Mouse (Mus musculus) telencephalon, adult 2 months (tissue): Measurements from ENCODE around the gene Ank.
A peak's percentile ranks its signal among the peaks of the same experiment; 100 is the strongest.

Source experiments
- DNase-seq: peaks from one replicate; pipeline ENCODE4 v3.0.0-alpha.2; 2011; ENCODE audit warnings: low read depth, low spot score

The Ank gene

DNA sequence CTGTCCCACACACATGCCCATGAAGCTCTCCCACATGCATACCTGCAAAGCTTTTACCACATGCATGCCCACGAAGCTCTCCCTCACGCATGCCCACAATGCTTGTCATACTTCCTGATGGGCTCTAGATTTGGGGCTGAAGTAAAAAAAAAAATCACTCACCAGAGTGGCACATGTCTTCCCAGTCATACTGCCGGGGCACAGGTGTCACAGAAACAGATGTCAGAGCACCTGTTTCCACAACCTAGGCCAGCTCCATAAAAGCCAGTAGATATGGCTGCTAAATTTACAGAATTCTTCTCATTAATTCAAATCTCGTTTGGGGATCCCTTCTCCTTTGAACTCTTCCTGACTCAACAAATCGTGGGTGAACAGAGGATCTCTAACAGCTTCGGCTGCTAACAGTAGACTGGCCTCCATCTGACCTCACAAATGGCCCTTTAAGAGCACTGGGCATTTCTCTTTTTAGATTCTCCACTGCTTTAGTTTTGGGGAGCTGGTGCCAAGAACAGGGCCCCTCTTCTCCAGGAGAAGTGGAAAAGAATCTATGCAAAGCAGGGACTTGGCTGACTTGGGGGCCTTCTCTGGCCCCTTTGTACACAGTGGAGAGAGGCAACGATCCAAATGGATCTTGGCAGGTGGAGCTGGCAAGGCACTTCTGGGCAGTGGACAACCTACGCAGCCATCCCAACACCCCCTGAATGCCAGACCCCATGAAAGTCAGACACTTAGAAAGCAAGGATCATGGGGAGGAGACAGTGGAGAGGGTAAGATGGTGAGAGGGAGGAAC is 108.7 kb downstream of the Ank start:
- no peak for DNase-seq

DNA sequence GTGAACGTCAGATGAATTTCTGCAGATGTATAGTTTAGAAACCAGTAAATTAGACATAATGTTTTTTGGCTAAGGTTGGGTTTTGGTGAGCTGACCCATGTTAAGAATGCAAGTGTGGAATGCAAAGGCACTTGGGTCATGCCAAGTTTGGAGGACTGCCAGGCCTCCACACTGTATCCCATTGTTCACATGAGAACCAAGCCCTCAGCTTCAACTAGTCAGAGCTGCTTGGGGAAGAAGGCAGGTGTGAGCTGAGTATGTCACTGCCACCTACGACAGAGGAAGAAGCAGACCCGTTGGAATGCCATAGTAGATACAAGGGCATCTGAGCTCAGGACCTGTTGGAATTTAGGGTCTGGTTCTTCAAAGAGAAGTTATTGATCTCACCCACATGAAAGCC is 109.5 kb downstream of the Ank start:
- no peak for DNase-seq

DNA sequence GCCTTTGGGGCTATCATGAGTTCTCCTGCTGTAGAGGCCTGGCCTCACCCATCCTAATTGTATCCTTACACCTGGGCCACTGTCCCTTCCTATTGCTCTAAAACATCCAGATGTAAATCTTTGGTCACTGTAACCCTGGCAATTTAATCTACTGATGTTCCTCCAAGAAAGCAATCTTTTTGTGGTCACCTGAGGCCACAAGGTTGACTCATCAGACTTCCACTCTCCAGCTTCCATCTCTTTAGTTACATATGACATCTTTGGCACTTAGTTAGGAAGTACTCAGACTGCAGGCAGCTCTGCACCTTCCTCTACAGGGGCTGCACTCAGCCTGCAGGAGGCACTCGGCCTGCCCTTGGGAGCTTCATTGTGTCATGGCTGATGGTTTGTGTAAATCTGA is 110.4 kb downstream of the Ank start:
- DNase-seq, result no peak

DNA sequence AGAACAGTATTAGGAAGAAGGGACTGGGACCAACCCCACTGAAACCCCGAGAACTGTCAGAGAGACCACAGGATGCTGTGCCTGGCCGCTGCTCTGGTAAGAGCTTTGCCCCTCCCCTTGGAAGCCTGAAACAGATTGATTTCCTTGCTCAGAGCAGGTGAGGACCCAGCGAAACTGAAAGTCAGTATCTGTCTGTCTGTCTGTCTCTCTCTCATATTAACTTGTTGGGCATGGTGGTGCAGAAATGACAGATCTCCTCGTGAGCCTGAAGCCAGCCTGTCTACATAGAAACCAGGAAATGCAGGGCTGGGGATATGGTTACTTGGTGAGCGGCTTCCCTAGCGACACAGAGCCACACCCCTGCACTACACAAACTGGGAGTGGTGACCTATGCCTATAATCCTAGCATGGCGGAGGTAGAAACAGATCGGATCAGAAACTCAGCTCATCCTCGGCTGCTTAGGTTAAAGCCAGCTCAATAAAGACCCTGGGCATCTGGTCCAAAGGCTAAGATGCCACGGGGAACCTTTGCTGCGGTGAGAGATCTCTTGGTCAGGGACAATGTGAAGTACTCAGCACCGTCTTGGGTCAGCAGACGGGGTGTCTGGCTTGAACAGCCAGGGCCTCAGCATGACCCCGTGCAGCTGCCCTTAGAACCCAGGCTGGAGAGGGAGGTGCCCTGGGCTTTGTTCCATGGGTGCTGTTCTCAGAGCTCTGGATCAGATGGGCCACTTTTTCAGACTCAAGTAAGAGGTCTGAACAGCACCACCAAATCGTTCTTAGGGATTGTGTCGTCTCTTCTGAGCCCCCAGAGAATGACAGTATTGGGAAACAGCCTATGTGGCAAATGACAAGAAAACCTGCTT is 111.7 kb downstream of the Ank start:
- DNase-seq, result no peak

DNA sequence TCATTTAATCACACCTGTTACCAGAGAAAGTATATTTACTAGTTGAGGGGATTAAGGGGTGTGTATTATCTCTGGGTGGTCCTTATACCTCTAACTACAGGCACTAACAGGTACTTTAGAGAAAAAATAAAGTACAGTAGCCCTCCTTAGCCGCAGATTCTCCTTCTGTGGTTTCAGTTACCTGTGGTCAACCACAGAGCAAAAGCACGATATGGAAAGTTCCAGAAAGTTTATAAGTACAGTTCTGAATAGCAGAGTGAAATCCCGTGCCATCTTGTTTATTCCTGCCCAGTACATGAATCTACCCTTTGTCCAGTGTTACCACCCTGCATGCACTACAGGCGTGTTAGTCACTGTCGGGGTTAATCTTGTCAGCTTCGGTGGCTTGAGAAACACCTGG is 112.4 kb downstream of the Ank start:
- no peak for DNase-seq

DNA sequence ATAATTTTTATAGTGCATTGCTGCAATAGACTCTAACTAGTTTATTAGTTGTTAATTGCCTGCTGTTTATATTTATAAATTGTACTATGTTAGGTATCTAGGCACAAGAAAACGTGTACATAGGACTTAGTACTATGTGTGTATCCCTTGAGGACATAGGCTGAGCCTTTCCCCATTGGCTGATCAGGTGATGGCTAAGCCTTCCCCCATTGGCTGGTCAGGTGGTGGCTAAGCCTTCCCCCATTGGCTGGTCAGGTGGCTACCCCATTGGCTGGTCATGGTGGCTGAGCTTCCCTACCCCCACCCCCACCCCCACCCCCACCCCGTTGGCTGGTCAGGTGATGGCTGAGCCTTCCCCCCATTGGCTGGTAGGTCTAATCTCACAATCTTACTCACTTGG is 113.4 kb downstream of the Ank start:
- no peak for DNase-seq

DNA sequence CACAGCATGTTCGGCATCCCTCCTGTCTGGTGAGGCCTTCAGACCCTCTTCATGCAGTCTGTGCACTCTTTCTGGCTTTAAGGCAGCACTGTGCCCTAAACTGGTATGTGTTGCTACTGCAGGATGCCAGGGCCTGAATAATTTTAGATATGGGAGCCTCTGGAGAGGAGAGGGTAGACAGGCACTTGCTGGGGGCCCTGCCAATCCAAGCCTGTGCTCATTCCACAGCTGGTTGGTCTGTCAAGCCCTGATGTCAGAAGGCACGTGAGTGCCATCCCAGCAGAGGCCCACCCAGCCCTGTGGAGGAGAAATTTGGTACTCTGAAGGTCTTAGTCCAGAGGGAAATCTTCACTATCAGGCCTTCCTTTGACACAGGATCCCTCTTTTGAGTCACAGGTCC is 114.3 kb downstream of the Ank start:
- DNase-seq, result no peak

DNA sequence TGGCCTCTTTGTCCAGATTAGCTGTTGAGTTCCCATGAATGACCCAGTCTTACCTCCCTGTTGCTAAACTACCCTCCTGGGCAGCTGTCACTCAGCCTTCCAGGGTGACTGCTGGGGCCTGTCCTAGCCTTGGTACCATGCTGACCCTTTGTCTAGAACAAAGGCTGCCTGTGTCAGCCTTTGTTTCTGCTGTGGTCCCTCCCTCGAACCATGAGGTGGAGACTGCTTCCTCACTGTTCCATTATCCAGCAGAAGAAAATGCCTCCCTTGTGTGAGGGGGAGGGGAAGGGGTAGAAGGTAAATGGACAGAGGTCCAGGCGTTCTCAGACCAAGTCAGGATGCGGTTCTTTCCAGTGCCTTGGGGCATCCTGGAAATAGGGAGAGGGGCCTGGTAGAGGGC is 115.2 kb downstream of the Ank start:
- DNase-seq, result peak; percentile 71

DNA sequence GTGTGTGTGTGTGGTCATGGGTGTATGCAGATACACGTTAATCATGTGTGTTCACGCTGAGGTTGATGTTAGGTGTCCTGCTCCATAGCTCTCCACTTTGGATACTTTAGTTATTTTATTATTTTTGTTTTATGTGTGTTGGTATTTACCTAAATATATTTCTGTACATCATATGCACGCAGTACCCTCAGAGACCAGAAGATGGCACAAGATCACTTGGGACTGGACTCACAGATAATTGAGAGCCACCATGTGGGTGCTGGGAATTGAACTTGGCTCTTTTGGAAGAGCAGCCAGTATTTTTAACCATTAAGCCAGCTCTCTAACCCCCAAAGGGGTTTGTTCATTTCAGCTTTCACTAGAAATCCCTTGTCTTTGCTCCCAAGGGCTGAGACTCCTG is 116.0 kb downstream of the Ank start:
- DNase-seq, result no peak

DNA sequence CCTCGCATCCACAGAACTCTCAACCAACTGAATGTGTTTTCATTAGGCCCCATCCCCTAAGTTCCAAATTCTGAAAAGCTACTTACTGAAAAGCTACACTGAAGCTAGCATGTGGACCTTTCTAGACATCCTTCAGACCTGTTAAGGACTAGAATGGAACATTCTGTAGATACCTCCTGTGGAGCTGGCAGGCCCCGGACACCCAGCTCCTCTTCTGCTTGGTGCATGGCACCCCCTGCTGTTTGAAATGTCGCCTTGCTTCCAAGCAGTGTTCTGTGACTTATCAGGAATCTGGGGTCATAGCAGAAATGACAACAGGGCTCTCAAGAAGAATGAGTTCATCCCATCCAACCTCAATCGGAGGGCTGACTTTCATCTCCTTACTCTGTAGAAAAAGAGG is 116.6 kb downstream of the Ank start:
- DNase-seq, result no peak

DNA sequence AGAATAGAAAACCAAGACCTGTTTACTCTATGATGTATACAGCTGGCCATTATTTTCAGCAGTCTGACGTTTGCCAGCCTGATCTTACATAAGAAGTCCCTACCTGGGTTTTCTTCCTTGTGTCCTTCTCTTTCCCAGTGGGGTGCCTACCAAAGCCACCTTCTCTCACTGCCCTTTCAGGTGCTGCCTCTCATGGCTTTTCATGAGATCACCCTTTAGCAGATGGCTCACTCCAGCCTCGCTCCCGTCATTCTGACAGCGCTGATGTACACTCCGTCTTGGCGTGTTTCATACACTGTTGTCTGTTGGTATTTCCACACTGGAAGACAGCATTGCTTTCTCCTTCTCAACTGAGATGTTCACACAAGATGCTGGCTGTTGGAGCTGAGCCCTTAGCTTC is 117.1 kb downstream of the Ank start:
- no peak for DNase-seq

DNA sequence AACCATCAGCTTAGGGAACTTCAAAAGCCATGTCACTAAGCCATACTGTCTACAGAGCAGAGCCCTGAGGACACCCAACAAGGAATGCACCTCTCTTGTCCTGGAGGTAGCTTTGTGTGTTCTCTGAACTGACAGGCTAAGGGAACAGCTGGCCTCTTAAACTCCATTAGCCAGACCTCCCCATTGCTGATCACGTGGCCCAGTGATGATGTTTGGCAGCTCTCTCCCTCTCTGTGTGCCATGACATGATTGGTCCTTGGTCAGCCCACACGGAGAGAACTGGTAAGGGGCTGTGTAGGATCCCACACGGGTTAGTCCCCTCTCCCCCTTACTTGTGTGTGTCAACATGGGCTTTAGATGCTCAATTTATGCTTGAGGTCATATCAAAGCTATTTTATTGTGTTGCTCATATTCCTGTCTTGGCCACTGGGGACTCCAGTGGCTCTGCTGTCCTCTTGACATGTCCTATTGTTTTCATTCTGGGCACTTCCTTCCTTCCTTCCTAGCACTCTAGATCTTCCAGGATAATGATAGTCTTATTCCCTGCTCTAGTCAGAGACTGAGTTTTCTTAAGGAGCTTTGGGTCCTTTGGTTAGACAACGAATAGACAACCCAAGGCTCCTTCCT is 119.1 kb downstream of the Ank start:
- no peak for DNase-seq

DNA sequence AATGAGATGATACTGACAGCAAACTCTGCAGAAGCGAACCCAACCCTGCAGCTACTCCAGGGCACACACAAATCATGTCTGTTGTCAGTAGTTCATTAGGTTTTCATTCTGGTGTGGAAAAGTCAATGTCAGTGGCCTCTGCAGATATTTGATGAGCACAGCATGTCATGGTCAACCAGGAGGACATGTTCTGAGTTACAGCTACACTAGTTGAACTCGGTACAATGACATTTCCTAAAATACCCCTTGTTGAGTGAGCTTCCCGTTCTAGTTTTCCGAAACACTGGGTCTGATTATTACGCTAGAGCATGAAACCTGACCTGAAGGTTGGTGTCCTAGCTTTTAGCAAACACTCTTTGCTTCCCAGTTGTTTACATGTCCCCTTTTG is 119.6 kb downstream of the Ank start:
- no peak for DNase-seq

DNA sequence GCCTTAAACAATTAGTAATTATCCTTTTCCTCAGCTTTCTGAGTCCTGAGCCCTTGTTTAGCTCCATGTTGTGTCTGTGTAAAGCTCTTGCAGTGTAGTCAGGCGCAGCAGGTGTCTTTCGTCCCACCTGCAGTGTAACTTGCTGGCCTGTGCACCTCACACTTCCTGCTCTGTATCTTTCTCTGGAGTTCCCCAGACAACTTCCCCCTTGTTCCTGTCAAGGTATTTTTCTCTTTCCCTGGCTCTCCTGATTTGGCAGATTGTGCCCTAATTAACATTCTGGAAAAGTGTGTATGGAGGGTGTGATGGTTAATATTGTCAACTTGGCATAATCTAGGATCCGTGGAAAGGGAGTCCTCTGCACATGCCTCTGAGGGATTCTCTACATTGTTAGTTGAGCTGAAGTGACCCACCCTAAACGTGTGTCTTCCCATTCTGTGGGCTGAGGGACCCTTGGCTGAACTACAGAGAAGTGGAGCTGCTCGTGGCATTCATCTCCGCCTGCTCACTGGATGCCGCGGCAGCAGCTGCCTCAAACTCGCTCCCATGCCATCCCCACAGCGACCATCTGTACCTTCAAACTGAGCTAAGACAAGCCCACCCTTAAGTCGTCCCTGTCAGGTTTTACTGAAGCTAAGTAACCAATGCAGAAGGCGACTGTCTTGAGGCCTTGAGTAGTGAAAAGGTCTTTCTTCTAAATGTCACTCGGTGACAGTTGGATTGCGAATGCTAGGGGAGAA is 121.8 kb downstream of the Ank start:
- no peak for DNase-seq

DNA sequence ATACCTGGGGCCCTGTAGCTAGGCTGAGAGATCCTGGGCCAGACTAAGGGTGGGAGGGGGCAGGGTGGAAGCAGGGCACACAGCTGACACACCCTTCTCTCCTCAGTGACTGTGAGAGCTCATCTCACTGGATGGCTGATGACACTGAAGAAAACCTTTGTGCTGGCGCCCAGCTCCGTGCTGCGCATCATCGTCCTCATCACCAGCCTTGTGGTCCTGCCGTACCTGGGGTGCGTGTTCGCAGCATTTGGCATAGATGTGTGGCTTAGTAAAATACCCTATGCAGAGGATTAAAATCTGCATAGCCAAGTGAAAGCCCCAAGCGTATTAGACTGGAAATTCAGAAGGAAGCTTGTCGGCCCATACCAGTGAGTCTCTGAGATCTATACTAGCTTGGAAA is 124.3 kb downstream of the Ank start:
- DNase-seq, result no peak

DNA sequence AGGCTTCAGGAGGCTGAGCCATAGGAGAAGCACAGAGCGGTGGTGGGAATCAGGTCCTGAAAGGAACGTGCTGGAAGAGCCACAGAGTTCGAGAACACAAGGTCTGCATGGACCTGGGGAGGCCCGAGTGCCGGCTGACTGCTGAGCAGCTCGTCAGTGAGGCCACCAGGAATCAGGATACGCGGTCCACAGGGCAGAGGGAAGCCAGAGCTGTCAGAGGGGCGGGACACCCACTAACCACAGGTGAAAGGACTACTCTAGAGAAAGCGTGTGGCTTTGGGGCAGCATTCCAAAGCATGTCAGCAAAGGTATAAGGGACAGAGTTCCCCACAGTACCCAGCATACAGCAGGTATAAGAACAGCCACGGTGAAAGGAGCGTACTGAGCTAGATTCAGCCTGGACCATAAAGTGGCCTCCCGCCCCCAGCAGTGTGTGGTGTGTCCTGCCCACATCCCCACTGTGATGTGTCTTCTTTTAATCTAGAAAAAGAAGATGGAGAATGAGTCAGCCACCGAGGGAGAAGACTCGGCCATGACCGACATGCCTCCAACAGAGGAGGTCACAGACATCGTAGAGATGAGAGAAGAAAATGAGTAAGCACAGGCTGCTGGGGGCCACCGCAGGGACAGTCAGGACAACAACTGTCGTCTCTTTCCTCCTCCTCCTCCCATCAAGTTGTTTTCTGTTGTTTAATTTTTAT is 126.3 kb downstream of the Ank start:
- DNase-seq, result no peak

DNA sequence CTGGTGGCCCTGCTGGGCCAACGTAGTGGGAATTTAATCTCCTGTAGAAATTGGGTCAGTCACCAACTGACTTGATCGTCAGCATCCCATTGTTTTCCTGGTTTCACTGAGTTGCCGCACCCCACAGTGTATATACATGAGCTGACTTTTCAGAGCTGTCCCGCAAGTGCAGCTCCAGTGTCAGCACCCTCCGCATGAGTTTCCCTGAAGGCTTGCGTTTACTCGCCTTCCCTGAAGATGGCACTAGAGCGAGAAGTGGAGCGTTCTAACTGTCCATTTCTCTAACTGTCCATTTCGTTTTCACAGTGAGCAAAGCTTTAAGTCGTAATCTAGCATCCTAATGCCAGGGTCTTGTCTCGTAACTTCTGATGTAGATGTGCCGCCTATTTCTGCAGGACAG is 127.2 kb downstream of the Ank start:
- no peak for DNase-seq

DNA sequence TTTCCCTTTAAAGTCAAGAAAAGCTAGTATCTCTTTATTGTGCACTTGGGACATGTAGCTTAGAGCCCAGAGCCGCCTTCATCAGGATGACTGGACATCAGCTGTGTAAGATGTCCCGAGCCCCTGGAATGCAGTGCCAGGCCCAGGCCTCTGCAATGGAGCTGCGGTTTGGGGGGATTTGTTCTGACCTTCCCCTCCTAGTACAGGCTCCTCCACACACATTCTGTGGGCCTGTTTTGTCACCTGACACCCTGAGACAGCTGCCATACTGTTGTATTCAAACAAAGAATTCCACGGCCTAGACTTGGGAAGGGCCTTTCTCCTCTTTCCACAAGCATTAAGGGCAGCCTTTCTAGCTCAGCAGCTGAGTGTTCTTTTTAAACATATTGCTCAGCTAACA is 128.5 kb downstream of the Ank start:
- no peak for DNase-seq

DNA sequence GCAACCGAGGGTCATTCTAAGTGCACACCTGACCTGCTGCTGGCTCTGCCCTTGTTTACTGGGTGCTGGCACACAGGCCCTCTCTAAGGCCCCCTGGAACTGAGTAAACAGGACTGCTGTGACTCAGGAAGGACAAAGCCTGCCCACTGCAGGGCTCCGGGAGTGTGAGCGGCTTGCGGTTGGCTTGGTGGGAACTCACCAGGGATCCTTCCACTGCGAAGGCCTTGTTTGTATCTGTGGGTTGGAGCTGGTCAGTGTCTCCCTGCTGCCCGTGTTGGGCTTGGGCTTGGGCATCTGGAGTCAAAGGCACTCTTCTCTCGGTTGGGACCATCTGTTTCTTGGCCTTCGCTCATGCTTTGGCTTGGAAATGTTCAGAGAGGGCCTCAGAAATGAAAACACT is 129.1 kb downstream of the Ank start:
- no peak for DNase-seq

DNA sequence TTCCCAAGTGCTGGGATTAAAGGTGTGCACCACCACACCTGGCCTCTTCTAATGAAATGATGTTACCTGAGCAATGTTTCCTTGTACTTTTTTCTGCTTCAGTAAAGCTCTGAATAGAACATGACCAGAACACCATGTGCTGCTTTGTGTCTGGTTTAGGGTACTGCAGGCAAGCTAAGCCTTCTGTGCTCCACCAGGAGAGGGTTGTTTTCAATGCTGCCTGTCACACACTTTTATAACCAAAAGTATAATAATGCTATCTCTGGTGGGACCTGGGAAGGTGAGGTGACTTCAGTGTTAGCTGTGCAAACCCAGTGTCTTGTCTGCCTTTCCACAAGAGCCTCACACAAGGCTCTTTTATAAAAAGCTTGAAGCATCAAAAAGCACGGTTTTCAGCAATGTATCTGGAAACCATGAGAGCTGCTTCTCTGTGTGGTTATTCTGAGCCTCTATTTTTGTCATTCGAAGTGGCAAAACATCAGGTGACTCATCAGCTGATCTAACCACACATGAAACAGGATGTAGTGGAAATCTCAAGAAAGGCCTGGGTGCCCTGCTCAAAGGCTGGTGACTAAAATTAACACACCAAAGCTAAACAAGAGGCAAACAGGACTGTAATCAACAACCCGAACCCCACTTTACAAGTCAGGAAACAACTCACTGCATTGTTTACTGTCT is 130.1 kb downstream of the Ank start:
- peak; percentile 88 for DNase-seq

DNA sequence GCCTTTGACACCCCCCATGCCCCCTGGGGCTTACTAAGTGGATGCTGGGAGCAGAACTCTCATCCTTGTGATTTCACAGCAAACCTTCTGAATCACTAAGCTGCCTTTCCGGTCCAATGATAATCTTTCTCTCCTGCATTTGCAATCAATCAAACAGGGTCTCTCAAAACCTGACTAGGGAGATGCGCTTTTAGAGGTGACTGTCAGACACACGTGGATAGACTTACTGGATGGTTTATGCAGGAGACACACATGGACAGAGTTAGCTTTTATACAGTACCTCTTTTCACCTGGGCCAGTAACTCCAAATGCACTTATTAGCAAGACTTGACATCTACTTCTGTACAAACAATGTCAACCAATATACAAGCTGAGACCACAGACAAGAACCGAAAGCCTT is 131.0 kb downstream of the Ank start:
- no peak for DNase-seq
